Mouse (Mus musculus) liver, embryonic 11.5 days (tissue): Measurements from ENCODE around the gene Sik3. TPM values are rescaled to one million over a fixed set of nuclear protein-coding genes. Genes with fewer than 3 reads are reported as not detected.

Experiments used
- ATAC-seq: fragments of 200-750 bp; cut with Nextera tagmentation; replicated peaks from 2 replicates; pipeline ENCODE4 v1.8.0; 2017; ENCODE audit warnings: moderate number of reproducible peaks, mild to moderate bottlenecking, moderate TSS enrichment, moderate library complexity; ENCODE audit not compliant: low FRiP score
- DNase-seq: peaks from one replicate; pipeline ENCODE4 v3.0.0-alpha.2; 2017; ENCODE audit warnings: low spot score
- H3K27ac ChIP-seq: fragments of 300-500 bp; sonication (generic); 2 replicates; pipeline ENCODE4 v1.5.1; 2014; ENCODE audit warnings: mild to moderate bottlenecking, low read depth, low read length, control low read depth
- H3K27me3 ChIP-seq: fragments of 300-500 bp; sonication (generic); replicated peaks from 2 replicates; pipeline ENCODE4 v1.6.1; 2014; ENCODE audit warnings: low read length, mixed read lengths; ENCODE audit not compliant: control insufficient read depth, insufficient read depth
- H3K36me3 ChIP-seq: fragments of 300-500 bp; sonication (generic); 2 replicates; pipeline ENCODE4 v1.6.1; 2014; ENCODE audit warnings: mild to moderate bottlenecking, low read length, moderate library complexity, mixed read lengths; ENCODE audit not compliant: control insufficient read depth, insufficient read depth
- H3K4me1 ChIP-seq: fragments of 300-500 bp; sonication (generic); replicated peaks from 2 replicates; pipeline ENCODE4 v1.6.1; 2014; ENCODE audit warnings: low read length, mixed read lengths; ENCODE audit not compliant: control insufficient read depth, insufficient read depth
- H3K4me2 ChIP-seq: fragments of 300-500 bp; sonication (generic); 2 replicates; pipeline ENCODE4 v1.6.1; 2014; ENCODE audit warnings: mild to moderate bottlenecking, control low read depth, moderate library complexity
- H3K4me3 ChIP-seq: fragments of 300-500 bp; sonication (generic); 2 replicates; pipeline ENCODE4 v1.5.1; 2014; ENCODE audit warnings: low read depth, low read length, control low read depth
- H3K9ac ChIP-seq: fragments of 300-500 bp; sonication (generic); 2 replicates; pipeline ENCODE4 v1.6.1; 2014; ENCODE audit warnings: low read depth, low read length, control low read depth
- H3K9me3 ChIP-seq: fragments of 300-500 bp; sonication (generic); 2 replicates; pipeline ENCODE4 v1.6.1; 2016; ENCODE audit warnings: low read length, inconsistent platforms, mixed read lengths; ENCODE audit not compliant: control insufficient read depth
- WGBS: fragments of 180-500 bp; shearing (Covaris S2); extraction: QIAGEN DNeasy Blood & Tissue Kit; methylation state at CpG from one replicate; pipeline ENCODE4 v1.1.7; 2014; 5-methylcytosine and 5-hydroxymethylcytosine counted together
- polyA plus RNA-seq: library from polyadenylated mRNA; unstranded; fragments of >200 nt; fragmentation: Nextera tagmentation; extraction: Ambion mirVana; gene quantifications from 2 replicates; pipeline ENCODE4 v1.2.1, GENCODE M21; 2014

Sik3 gene
- 8.6 and 9.5 TPM in 2 replicates for polyA plus RNA-seq

DNA sequence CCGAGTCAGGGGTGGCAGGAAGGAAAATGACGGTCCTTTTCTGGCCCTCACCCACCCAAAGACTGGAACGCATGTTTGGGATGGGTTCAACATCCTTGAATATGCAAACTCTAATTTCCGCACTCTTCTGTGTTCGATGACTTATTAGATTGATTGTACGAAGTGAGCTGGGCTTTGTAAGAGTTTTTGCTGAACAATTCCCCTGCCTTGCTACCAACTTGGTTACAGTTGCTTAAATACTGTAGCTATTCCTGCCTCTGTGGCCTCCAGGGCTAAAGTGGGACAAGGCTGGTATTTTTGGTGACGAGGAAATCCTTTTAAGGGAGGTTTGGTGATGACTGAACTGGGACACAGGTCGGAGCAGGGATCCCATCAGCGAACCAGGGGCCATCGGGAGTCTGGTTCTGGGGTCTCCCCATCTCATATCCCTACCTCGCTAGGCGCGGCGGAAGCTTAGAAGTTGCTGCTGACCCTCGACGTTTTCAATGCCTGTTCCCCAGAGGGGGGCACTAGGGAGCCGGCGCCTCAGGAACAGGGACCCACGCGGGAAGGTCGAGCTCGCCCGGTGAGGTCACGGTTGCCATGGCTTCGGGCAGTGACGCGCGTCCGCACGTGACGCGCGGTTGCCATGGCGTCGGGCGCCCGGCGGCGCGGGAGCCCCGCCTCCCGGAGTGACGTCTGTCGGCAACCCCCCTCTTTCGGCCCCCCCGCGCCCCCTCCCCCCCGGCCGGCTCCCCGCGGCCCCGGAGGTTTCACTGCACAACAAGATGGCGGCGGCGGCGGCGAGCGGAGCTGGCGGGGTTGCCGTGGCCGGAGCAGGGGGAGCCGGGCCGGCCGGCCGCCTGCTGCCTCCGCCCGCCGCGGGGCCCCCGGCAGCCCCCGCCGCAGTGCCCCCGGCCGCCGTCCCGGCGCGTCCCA lies at the start of gene Sik3, which contains the start of gene Pafah1b2:
Sik3 (plus strand) TSS at position 730 of the 918 bp plus-strand sequence.
Pafah1b2 (minus strand) TSS at position 600 of the 918 bp plus-strand sequence.
- Histone ChIP-seq H3K4me2 (peak within 1 kb of the TSS; percentile 95), H3K9ac (peak within 1 kb of the TSS; percentile 95), H3K4me3 (peak within 1 kb of the TSS; percentile 98), H3K27ac (peak within 1 kb of the TSS; percentile 89), H3K27me3 (no peaks in the 10 kb centered on the region), H3K36me3 (no peaks in the 10 kb centered on the region), H3K4me1 (peaks cover 37% of the 10 kb centered on the region), H3K9me3 (no peaks in the 10 kb centered on the region)
- 3% methylated on average over 59 of the region's 78 CpGs for WGBS
- ATAC-seq, result peak; percentile 86
- peak; percentile 94 for DNase-seq

DNA sequence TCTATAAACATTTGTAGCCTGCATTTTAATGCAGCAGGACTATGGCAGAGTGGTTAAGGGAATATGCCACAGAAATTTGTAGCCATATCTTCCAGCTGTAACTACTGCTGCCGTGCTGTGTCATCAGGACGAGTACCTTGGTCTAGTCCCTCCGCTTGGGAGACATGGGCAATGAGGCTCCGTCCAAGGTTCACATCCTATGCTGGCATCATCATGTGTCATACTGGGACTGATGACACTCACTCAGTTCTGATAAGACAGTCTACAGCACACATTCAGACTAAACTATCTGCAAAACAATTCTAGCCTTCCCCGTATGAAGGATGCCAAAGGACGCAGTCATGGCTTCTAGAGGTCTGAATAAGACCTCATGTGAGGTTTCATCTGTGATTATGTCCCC lies 49.0 kb upstream of the Sik3 start:
- Histone ChIP-seq H3K9ac (no peak overlapping the region), H3K4me2 (no peak overlapping the region), H3K27ac (no peak overlapping the region), H3K27me3 (no peaks in the 10 kb centered on the region), H3K4me3 (no peak overlapping the region), H3K36me3 (peaks cover 36% of the 10 kb centered on the region; the same call in 1 of the 2 replicates), H3K9me3 (no peaks in the 10 kb centered on the region), H3K4me1 (no peaks in the 10 kb centered on the region)
- DNase-seq (no peak), ATAC-seq (no peak)
- 87% methylated on average over 6 of the region's 6 CpGs for WGBS

DNA sequence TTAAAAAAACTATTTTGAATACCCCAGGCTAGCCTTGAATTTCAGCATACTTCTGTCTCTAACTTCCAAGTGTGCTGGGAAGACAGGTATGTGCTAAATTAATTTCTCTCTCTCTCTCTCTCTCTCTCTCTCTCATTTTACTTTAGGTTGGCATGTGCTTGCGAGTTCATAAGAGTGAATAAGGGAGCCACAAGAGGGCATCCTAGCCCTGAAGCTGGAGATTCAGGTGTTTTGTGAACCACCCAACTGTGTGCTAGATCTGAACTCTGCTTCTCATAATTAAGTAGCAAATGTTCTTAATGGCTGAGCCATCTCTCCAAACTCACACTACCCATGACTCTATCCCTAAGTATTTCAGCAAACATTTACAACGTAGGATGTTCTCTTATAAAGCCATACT lies 35.7 kb upstream of the Sik3 start:
- Histone ChIP-seq H3K4me1 (peaks cover 7% of the 10 kb centered on the region), H3K9ac (no peak overlapping the region), H3K36me3 (peaks cover 26% of the 10 kb centered on the region)

DNA sequence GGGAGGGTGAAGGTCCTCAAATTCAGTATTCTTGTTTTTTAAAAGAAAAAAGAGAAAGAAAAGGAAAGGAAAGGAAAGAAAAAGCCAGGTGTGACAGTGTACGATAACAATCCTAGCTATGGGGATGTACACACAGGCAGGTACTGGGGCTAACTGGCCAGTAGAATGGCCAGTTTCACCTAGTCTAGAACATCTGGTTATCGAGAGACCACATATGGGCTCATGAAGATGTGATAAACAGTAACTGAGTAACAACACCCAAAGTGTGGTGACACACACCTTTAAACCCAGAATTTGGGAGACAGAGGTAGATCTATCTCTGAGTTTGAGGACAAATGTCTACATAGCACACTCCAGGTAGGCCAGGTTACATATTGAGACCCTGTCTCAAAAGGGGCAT lies 32.8 kb upstream of the Sik3 start:
- Histone ChIP-seq H3K4me2 (peak overlapping the region; percentile 22; the same call in 1 of the 2 replicates), H3K27ac (no peak overlapping the region), H3K4me1 (peaks cover 23% of the 10 kb centered on the region), H3K27me3 (no peaks in the 10 kb centered on the region), H3K9me3 (no peaks in the 10 kb centered on the region), H3K4me3 (no peak overlapping the region), H3K36me3 (peaks cover 13% of the 10 kb centered on the region), H3K9ac (no peak overlapping the region)
- ATAC-seq (no peak; the same call in 1 of the 2 replicates), DNase-seq (no peak)
- whole genome bisulfite sequencing, result 83% methylated on average over 2 of the region's 2 CpGs

More for the DNA sequence above, 35.7 kb upstream of the Sik3 start:
- no peak for ATAC-seq
- no peaks in the 10 kb centered on the region for H3K27me3 ChIP-seq
- no peak for DNase-seq
- WGBS, result 91% methylated on average over 2 of the region's 2 CpGs
- no peaks in the 10 kb centered on the region for H3K9me3 ChIP-seq
- H3K4me2 ChIP-seq, result no peak overlapping the region
- no peak overlapping the region for H3K4me3 ChIP-seq
- no peak overlapping the region for H3K27ac ChIP-seq

DNA sequence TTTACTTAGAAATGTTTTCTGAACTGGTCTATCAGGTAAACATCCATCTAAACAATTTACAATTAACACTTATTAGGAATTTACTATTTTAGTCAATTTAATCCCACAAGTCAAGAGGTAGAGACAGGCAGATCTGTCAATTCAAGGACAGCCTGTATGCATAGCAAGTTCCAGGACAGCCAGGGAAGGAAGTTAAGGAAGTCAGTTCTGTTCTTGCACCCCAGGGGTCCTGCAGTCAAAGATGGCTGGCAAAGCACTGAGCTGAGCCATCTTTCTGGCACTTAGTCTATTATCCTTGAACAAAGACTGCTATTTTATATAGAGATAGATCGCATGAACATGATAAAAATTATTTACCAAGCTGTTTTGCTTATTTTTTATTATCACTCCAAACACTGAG lies 32.0 kb upstream of the Sik3 start:
- peaks cover 10% of the 10 kb centered on the region for H3K36me3 ChIP-seq
- WGBS, result 89% methylated on average over 1 of the region's 1 CpGs
- DNase-seq (no peak), ATAC-seq (no peak)
- no peak overlapping the region for H3K27ac ChIP-seq
- H3K9ac ChIP-seq, result no peak overlapping the region
- H3K4me2 ChIP-seq, result no peak overlapping the region
- H3K4me1 ChIP-seq, result peaks cover 23% of the 10 kb centered on the region
- no peaks in the 10 kb centered on the region for H3K9me3 ChIP-seq
- no peak overlapping the region for H3K4me3 ChIP-seq
- no peaks in the 10 kb centered on the region for H3K27me3 ChIP-seq

DNA sequence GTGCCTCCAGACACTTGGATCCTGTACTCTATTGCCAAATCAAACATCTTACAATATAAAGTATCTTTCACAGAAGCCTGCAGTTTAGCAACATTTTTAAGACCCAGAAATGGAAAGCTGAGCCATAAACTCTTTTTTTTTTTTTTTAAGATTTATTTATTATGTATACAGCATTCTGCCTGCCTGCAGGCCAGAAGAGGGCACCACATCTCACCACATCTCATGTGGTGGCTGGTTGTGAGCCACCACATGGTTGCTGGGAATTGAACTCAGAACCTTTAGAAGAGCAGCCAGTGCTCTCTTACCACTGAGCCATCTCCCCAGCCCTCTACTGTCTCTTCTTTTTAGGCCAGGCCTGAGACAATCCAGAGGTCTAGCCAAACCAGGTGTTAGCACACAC lies 31.3 kb upstream of the Sik3 start:
- Histone ChIP-seq H3K27ac (no peak overlapping the region), H3K4me2 (no peak overlapping the region), H3K4me3 (no peak overlapping the region), H3K9ac (no peak overlapping the region), H3K36me3 (peaks cover 9% of the 10 kb centered on the region), H3K27me3 (no peaks in the 10 kb centered on the region), H3K9me3 (no peaks in the 10 kb centered on the region), H3K4me1 (peaks cover 23% of the 10 kb centered on the region)
- DNase-seq (no peak), ATAC-seq (no peak)

DNA sequence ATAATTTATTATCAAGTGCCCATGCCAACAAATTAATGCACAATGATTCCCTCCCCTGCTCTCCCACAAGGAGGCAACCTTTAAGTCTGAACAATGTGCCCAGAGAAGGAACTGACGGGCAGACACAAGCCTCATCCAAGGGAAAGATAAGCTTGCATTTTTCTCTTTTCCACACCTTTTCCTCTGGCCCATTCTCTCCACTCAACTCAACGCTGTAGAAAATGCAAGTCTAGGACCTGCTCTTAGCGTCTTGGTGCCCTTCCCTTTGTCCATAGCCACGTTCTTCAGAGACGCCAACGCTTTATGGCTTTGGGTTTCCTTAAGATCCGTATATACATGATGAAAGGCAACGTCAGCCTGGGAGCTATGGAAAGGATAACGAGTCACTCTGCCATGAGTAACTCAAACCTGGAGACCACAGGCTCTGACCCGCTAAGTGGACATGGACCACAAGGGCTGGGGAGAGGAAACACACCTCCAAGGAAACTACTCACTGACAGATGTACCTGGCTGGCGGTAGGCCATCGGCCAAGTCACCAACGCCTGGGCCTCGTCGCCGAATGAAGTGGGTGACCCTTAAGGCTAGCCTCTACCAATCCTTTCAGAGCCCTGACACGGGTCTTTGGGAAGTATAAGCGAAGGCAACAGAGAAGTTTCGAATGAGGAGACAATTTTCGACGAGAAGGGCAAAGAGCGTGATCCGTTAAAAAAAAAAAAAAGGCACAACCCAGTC lies 28.8 kb upstream of the Sik3 start:
- WGBS, result 2% methylated on average over 23 of the region's 23 CpGs
- H3K9me3 ChIP-seq, result no peaks in the 10 kb centered on the region
- peaks cover 23% of the 10 kb centered on the region for H3K4me1 ChIP-seq

DNA sequence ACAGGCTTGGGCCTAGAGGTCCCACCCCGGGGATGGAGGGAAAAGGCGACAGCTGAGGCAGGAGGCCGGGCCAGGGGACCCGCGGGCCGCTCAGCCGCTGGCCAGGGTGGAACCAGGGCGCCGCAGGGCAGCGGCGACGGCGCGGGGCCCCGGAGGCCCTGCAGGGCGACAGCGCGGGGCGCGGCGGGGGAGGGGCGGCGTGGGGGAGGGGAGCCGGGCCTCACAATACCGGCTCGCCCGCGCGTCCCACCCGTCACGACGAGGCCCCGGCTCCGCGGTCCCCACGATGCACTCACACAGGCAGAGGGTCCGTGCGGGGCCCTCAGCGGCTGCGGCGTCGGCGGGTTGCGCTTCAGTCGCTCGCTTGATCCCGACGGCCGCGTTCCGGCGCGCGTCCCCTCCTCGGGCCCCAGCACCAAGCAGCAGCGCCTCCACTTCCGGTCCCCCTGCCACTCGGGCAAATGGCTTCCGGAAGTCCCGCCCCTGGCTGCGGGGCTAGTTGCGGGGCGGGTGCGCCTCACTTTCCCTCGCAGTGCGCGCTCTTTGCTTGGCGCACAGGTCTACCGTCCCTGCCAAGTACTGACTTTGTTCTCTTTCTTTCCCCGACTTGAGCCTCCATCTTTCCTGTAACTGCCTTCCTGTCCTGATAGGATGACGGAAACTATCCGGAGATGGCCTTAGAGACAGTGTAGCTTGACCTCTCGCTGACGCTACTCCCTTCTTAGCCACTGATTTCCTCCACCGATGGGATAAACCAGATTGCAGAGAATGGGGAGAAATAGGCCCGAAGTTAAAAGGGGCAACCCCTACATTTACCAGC lies 28.0 kb upstream of the Sik3 start:
- peaks cover 4% of the 10 kb centered on the region for H3K36me3 ChIP-seq
- peak; percentile 93 for DNase-seq
- under 1% methylated on average over 71 of the region's 76 CpGs for WGBS
- peaks cover 23% of the 10 kb centered on the region for H3K4me1 ChIP-seq
- peak overlapping the region; percentile 89 for H3K27ac ChIP-seq
- no peaks in the 10 kb centered on the region for H3K27me3 ChIP-seq
- H3K4me2 ChIP-seq, result peak overlapping the region; percentile 96
- ATAC-seq, result peak; percentile 87
- peak overlapping the region; percentile 94 for H3K4me3 ChIP-seq
- no peaks in the 10 kb centered on the region for H3K9me3 ChIP-seq
- H3K9ac ChIP-seq, result peak overlapping the region; percentile 97

More for the DNA sequence above, 28.8 kb upstream of the Sik3 start:
- DNase-seq, result peak; percentile 39
- 0 out of 2 replicates have a peak, but pooled peaks have one; percentile 27 for ATAC-seq
- Histone ChIP-seq H3K36me3 (peaks cover 5% of the 10 kb centered on the region), H3K27ac (peak overlapping the region; percentile 89), H3K9ac (peak overlapping the region; percentile 97), H3K27me3 (no peaks in the 10 kb centered on the region), H3K4me2 (peak overlapping the region; percentile 96), H3K4me3 (peak overlapping the region; percentile 94)
